Mouse (Mus musculus): ENCODE results near the gene Slc22a20. TPM values are rescaled to one million over a fixed set of nuclear protein-coding genes. Genes with fewer than 3 reads are reported as not detected.

Gene Slc22a20
- polyA plus RNA-seq, 1 experiment: not detected

DNA sequence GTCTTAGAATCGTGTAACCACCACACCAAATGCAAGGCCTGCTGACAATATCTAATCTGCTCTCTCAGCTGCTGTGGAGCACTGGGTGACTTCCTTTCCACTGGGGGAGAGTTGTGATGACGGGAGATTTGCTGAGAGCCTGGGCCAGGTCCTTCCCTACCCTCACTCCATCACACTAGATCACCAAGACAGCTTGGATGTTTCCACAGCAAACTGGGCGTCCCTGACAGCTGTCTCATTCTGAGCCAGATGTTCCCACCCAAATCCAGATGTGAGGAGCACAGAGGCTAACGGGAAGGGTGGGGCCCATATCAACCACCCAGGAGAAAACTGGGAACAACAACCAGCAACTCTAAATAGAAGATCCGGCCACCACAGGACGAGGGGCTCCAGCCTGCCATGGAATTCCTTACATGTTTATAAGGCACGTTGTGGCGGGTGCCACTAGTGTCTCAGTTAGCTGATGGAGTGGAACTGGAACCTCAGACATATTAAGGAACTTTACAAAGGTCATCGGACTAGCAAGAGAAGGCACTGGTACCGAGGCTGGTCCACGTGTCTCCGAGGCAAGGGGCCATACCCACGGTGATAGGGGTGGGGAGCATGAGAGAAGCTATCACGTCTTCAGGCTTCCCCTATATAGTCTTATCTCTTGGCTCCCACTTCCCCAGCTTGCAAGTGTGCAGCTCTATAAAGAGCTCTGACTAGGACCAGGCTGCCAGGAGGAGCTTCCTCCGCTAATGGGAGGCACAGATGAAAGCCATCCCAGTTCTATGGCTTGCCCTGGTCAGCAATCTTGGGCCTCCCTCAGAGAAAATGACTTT is 63.6 kb downstream of the Slc22a20 start:
- Histone ChIP-seq H3K4me1 (ENCODE audit: control insufficient read depth, insufficient read depth, low read length) (no peaks in the 10 kb centered on the region), H3K36me3 (ENCODE audit: control insufficient read depth, insufficient read depth, low read length) (peaks cover 1% of the 10 kb centered on the region; the same call in 1 of the 2 replicates), H3K27me3 (replicated peaks; ENCODE audit: control insufficient read depth, insufficient read depth, low read length) (no peaks in the 10 kb centered on the region), H3K4me3 (ENCODE audit: insufficient read depth, low read depth, low read length) (0 out of 2 replicates have a peak overlapping the region, but pooled peaks have one; percentile 3), H3K27ac (ENCODE audit: insufficient read depth, low read depth, low read length) (peak overlapping the region; percentile 47)
- 54% methylated on average over 15 of the region's 15 CpGs for WGBS
- peak; percentile 56 for DNase-seq
- TF ChIP-seq POLR2A (IDR thresholded peaks at IDR 0.05; ENCODE audit: low read depth, low read length) (no peak), CTCF (conservative IDR thresholded peaks at IDR 0.05; ENCODE audit: insufficient read depth, insufficient read length, low read depth, low read length) (no peak)

DNA sequence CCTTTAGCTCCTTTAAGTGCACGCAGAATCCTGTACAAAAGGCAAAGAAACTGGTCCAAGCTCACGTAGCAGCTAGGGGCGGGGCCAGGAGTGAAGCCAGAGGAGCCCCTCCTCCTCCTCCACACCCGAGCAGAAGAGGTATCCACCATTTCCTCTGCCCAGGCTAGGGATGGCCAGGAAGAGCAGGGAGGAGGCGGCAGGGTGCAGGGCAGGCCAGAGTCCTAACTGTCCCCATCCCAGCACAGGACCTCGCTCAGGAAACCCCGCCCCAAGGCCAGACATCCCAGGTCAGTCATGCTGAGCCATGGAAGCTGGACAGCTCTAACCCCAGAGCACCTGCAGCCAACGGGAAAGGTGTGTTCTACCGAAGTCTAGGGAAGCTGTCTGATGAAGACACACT is 64.2 kb downstream of the Slc22a20 start:
- no peak for TF ChIP-seq POLR2A (IDR thresholded peaks at IDR 0.05; ENCODE audit: low read depth, low read length)
- no peak for TF ChIP-seq CTCF (conservative IDR thresholded peaks at IDR 0.05; ENCODE audit: insufficient read depth, insufficient read length, low read depth, low read length)
- Histone ChIP-seq H3K4me3 (ENCODE audit: insufficient read depth, low read depth, low read length) (0 out of 2 replicates have a peak overlapping the region, but pooled peaks have one; percentile 3), H3K27me3 (replicated peaks; ENCODE audit: control insufficient read depth, insufficient read depth, low read length) (no peaks in the 10 kb centered on the region), H3K27ac (ENCODE audit: insufficient read depth, low read depth, low read length) (peak overlapping the region; percentile 47), H3K4me1 (ENCODE audit: control insufficient read depth, insufficient read depth, low read length) (no peaks in the 10 kb centered on the region), H3K36me3 (ENCODE audit: control insufficient read depth, insufficient read depth, low read length) (peaks cover 1% of the 10 kb centered on the region)
- DNase-seq: peak; percentile 77
- 13% methylated on average over 9 of the region's 9 CpGs for WGBS

Other genes with a start within 250 kb of the Slc22a20 start
- gene Ltbp3, start 245.2 kb downstream of the Slc22a20 start, polyA plus RNA-seq (2012; rRNA removed): 52.8 and 61.8 TPM in 2 replicates
- gene Scyl1, start 214.7 kb downstream of the Slc22a20 start, polyA plus RNA-seq (2012; rRNA removed): 107 and 134 TPM in 2 replicates
- gene Frmd8, start 110.9 kb downstream of the Slc22a20 start, polyA plus RNA-seq (2012; rRNA removed): 18.5 and 23.1 TPM in 2 replicates
- 52.7 and 63.4 TPM in 2 replicates for gene Slc25a45, start 108.3 kb downstream of the Slc22a20 start, polyA plus RNA-seq (2012; rRNA removed)
- 0.52 and 0.73 TPM in 2 replicates for gene Tigd3, start 92.0 kb downstream of the Slc22a20 start, polyA plus RNA-seq (2012; rRNA removed)
- 71.5 and 79.7 TPM in 2 replicates for gene Dpf2, start 73.1 kb downstream of the Slc22a20 start, polyA plus RNA-seq (2012; rRNA removed)
- 12.0 and 12.2 TPM in 2 replicates for gene Cdc42ep2, start 61.3 kb downstream of the Slc22a20 start, polyA plus RNA-seq (2012; rRNA removed)
- 24.9 and 26.2 TPM in 2 replicates for gene Pola2, start 21.9 kb downstream of the Slc22a20 start, polyA plus RNA-seq (2012; rRNA removed)
- gene Capn1, start 29.8 kb upstream of the Slc22a20 start, polyA plus RNA-seq (2012; rRNA removed): 36.0 and 38.0 TPM in 2 replicates
- gene Syvn1, start 60.4 kb upstream of the Slc22a20 start, polyA plus RNA-seq (2012; rRNA removed): 31.5 and 32.8 TPM in 2 replicates
- gene Mrpl49, start 71.6 kb upstream of the Slc22a20 start, polyA plus RNA-seq (2012; rRNA removed): 32.0 and 37.3 TPM in 2 replicates
- 882 and 1,017 TPM in 2 replicates for gene Fau, start 71.7 kb upstream of the Slc22a20 start, polyA plus RNA-seq (2012; rRNA removed)
- gene Znhit2, start 75.0 kb upstream of the Slc22a20 start, polyA plus RNA-seq (2012; rRNA removed): 42.3 and 57.7 TPM in 2 replicates
- gene Tm7sf2, start 82.2 kb upstream of the Slc22a20 start, polyA plus RNA-seq (2012; rRNA removed): 31.2 and 38.4 TPM in 2 replicates
- gene Vps51, start 91.1 kb upstream of the Slc22a20 start, polyA plus RNA-seq (2012; rRNA removed): 65.0 and 67.1 TPM in 2 replicates
- gene Tmem262, start 93.9 kb upstream of the Slc22a20 start, polyA plus RNA-seq (2012; rRNA removed): 0.58 TPM in 1 of 2 replicates, not detected in the other
- not detected in 2 replicates for gene Gm28374, start 96.1 kb upstream of the Slc22a20 start, polyA plus RNA-seq (2012; rRNA removed)
- gene Zfpl1, start 98.8 kb upstream of the Slc22a20 start, polyA plus RNA-seq (2012; rRNA removed): 70.2 and 77.1 TPM in 2 replicates
- gene Cdca5, start 98.8 kb upstream of the Slc22a20 start, polyA plus RNA-seq (2012; rRNA removed): 0.37 and 0.67 TPM in 2 replicates
- not detected in 2 replicates for gene AC131692.1, start 108.3 kb upstream of the Slc22a20 start, polyA plus RNA-seq (2012; rRNA removed)
- 2.0 and 2.1 TPM in 2 replicates for gene Naaladl1, start 119.6 kb upstream of the Slc22a20 start, polyA plus RNA-seq (2012; rRNA removed)
- gene Sac3d1, start 132.5 kb upstream of the Slc22a20 start, polyA plus RNA-seq (2012; rRNA removed): 23.8 and 30.3 TPM in 2 replicates
- gene Snx15, start 142.2 kb upstream of the Slc22a20 start, polyA plus RNA-seq (2012; rRNA removed): 28.7 and 35.0 TPM in 2 replicates
- 4.8 and 5.5 TPM in 2 replicates for gene Batf2, start 154.8 kb upstream of the Slc22a20 start, polyA plus RNA-seq (2012; rRNA removed)
- 144 and 157 TPM in 2 replicates for gene Arl2, start 155.4 kb upstream of the Slc22a20 start, polyA plus RNA-seq (2012; rRNA removed)
- 0.16 and 0.28 TPM in 2 replicates for gene Majin, start 198.2 kb upstream of the Slc22a20 start, polyA plus RNA-seq (2012; rRNA removed)
- gene Gpha2, start 240.2 kb upstream of the Slc22a20 start, polyA plus RNA-seq (2012; rRNA removed): 0.16 and 0.65 TPM in 2 replicates
- 32.1 and 36.5 TPM in 2 replicates for gene Ppp2r5b, start 249.7 kb upstream of the Slc22a20 start, polyA plus RNA-seq (2012; rRNA removed)

Measured in kidney, adult 2 months (tissue).